16 mouse cellular contexts compared by ENCODE assay signal in genomic region chr15:51248034-51248788, GRCm38 (mm10).
DNase-seq lines count a peak whose midpoint lies in the region; ATAC-seq and TF ChIP-seq lines count a peak whose summit lies in the region.
"Had no signal": no experiment of that assay in that cellular context is flagged by ENCODE, and none has a peak within 500 bp of the region (broad histone marks: within the 10 kb centered on the region; RNA-seq: fewer than 3 reads in every experiment).

No protein-coding gene starts in this region.

- WGBS in lung, adult 2 months = 57% methylated on average over 8 of the region's 8 CpGs
- WGBS in lung, embryonic 14.5 days = 39% methylated on average over 8 of the region's 8 CpGs
- WGBS in embryonic facial prominence, embryonic 10.5 days = 63% methylated on average over 8 of the region's 8 CpGs

- no peaks in the 10 kb centered on the region for H3K36me3 ChIP-seq in lung, embryonic 14.5 days (ENCODE audit: insufficient read depth)
- no peaks in the 10 kb centered on the region for H3K36me3 ChIP-seq in embryonic facial prominence, embryonic 10.5 days (replicated peaks)
- H3K36me3 ChIP-seq: midbrain, embryonic 12.5 days; stomach, embryonic 15.5 days had no signal

- no peak for TF ChIP-seq CTCF in lung, adult 2 months (IDR thresholded peaks at IDR 0.05; ENCODE audit: insufficient read depth, low read length)
- TF ChIP-seq CTCF in lung, embryonic 14.5 days (IDR thresholded peaks at IDR 0.05; ENCODE audit: low read depth) = no peak

- no peaks in the 10 kb centered on the region for H3K4me1 ChIP-seq in lung, adult 2 months (ENCODE audit: control insufficient read depth, insufficient read depth, low read length)
- 0 out of 2 replicates have a peak, but pooled peaks cover 2% of the 10 kb centered on the region for H3K4me1 ChIP-seq in lung, embryonic 14.5 days (ENCODE audit: insufficient read depth)
- no peaks in the 10 kb centered on the region for H3K4me1 ChIP-seq in embryonic facial prominence, embryonic 10.5 days
- H3K4me1 ChIP-seq: midbrain, embryonic 12.5 days; stomach, embryonic 15.5 days had no signal

- no peak overlapping the region for H3K4me3 ChIP-seq in lung, adult 2 months (replicated peaks; ENCODE audit: extremely low read depth, low read depth, low read length)
- no peak overlapping the region for H3K4me3 ChIP-seq in lung, embryonic 14.5 days (ENCODE audit: low read depth, low read length)
- H3K4me3 ChIP-seq in embryonic facial prominence, embryonic 10.5 days = no peak overlapping the region
- H3K4me3 ChIP-seq: layer of hippocampus, adult 2 months; midbrain, embryonic 12.5 days; myocyte; stomach, embryonic 15.5 days had no signal

- DNase-seq in lung, adult 18-20 months = peak; percentile 9 to 31
- DNase-seq in lung, adult 2 months = no peak
- peak; percentile 23 for DNase-seq in gastrocnemius, postnatal 25 days
- DNase-seq in lung, embryonic 14.5 days = peak; percentile 83
- peak; percentile 17 for DNase-seq in ovary, postnatal 14 days (ENCODE audit: low spot score)
- DNase-seq in embryo, embryonic 11 days = no peak
- DNase-seq in embryonic facial prominence, embryonic 10.5 days (ENCODE audit: low spot score) = no peak
- DNase-seq in B cell, adult 2 months = no peak
- DNase-seq: cerebellum, postnatal 14 days; liver, postnatal 0 days; right cerebral cortex, postnatal 4 days had no signal

- no peak overlapping the region for H3K27ac ChIP-seq in lung, embryonic 14.5 days (ENCODE audit: low read depth)
- H3K27ac ChIP-seq in embryonic facial prominence, embryonic 10.5 days (replicated peaks) = no peak overlapping the region
- H3K27ac ChIP-seq: layer of hippocampus, adult 2 months; midbrain, embryonic 12.5 days; stomach, embryonic 15.5 days had no signal

- H3K27me3 ChIP-seq in lung, embryonic 14.5 days (ENCODE audit: insufficient read depth, low read length) = no peaks in the 10 kb centered on the region
- no peaks in the 10 kb centered on the region for H3K27me3 ChIP-seq in embryonic facial prominence, embryonic 10.5 days (replicated peaks; ENCODE audit: low read depth, poor library complexity, severe bottlenecking)
- H3K27me3 ChIP-seq: midbrain, embryonic 12.5 days; stomach, embryonic 15.5 days had no signal

- H3K4me2 ChIP-seq in lung, embryonic 14.5 days = no peak overlapping the region
- H3K4me2 ChIP-seq: midbrain, embryonic 12.5 days; stomach, embryonic 15.5 days had no signal

- no peak overlapping the region for H3K9ac ChIP-seq in lung, embryonic 14.5 days
- H3K9ac ChIP-seq: liver, postnatal 0 days; midbrain, embryonic 12.5 days; stomach, embryonic 15.5 days had no signal

- TF ChIP-seq POLR2A in lung, adult 2 months (IDR thresholded peaks at IDR 0.05; ENCODE audit: borderline replicate concordance, extremely low read depth, low read depth, low read length) = no peak

- no peaks in the 10 kb centered on the region for H3K9me3 ChIP-seq in lung, embryonic 14.5 days (ENCODE audit: low read depth, low read length)
- H3K9me3 ChIP-seq in embryonic facial prominence, embryonic 10.5 days = no peaks in the 10 kb centered on the region
- H3K9me3 ChIP-seq: midbrain, embryonic 12.5 days; stomach, embryonic 15.5 days had no signal

- ATAC-seq in lung, embryonic 14.5 days (ENCODE audit: insufficient read depth) = peak; percentile 86; the same call in 1 of the 2 replicates
- ATAC-seq: forebrain, embryonic 16.5 days; liver, postnatal 0 days had no signal

Comparison
In these comparisons a context has a peak if more than half of its experiments do, and no peak if none do; other contexts are left out.
1. DNase-seq: peak in lung, adult 18-20 months (2 of 2), gastrocnemius, postnatal 25 days (single experiment), lung, embryonic 14.5 days (single experiment) and ovary, postnatal 14 days (single experiment); none in lung, adult 2 months (single experiment), embryo, embryonic 11 days (single experiment), embryonic facial prominence, embryonic 10.5 days (single experiment) and B cell, adult 2 months (0 of 2).